Mouse (Mus musculus): ENCODE results near the gene Gm43518. TPM values are rescaled to one million over a fixed set of nuclear protein-coding genes. Genes with fewer than 3 reads are reported as not detected.

Gene Gm43518
- total and polyA plus RNA-seq, 3 experiments, result 2.1 to 3.6 TPM; not detected in 1

DNA sequence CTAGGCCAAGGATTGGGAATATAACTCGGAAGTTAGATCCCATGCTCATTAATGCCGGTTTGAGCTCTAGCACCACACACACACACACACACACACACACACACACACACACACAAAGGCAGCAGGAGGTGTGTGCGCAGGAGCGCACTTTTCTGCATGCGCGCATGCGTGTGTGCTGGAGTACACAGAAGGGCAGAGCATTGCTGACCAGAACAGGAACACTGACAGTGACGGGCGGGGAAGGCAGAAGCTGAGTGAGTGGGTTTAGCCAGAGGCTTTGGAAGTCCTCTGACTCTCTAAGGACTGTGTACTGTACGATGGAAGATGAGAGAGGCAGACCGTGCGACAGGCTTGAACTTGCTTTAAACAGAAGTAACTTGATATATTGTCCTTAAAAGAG lies 6.3 kb downstream of the Gm43518 start:
- Histone ChIP-seq H3K36me3 (ENCODE audit: control insufficient read depth in 1 of 2, insufficient read depth in 2 of 2, low read length in 2 of 2) (peaks cover 0 to 15% of the 10 kb centered on the region in 2 experiments; a peak in 2 of 4 replicates), H3K79me2 (ENCODE audit: control insufficient read depth, insufficient read depth, low read length, poor library complexity) (peaks cover 17% of the 10 kb centered on the region), H3K4me3 (ENCODE audit: control insufficient read depth in 1 of 2, insufficient read depth in 1 of 2, low read depth in 2 of 2, low read length in 2 of 2) (peak overlapping the region; percentile 63 to 68), H3K9ac (ENCODE audit: control insufficient read depth, low read depth, low read length, poor library complexity, severe bottlenecking) (peak overlapping the region; percentile 84), H3K27ac (ENCODE audit: control insufficient read depth, low read depth, low read length) (peak overlapping the region; percentile 99), H3K9me3 (replicated peaks; ENCODE audit: insufficient read depth, low read length) (no peaks in the 10 kb centered on the region), H3K27me3 (ENCODE audit: control insufficient read depth in 1 of 2, insufficient read depth in 2 of 2, low read length in 2 of 2) (no peaks in the 10 kb centered on the region), H3K4me1 (ENCODE audit: control insufficient read depth in 1 of 2, insufficient read depth in 2 of 2, low read length in 2 of 2) (peaks cover 0 to 19% of the 10 kb centered on the region in 2 experiments; a peak in 2 of 4 replicates)
- DNase-seq (ENCODE audit: low read depth, low spot score), result peak; percentile 92
- TF ChIP-seq BHLHE40 (IDR thresholded peaks at IDR 0.05; ENCODE audit: borderline replicate concordance, low read depth, low read length) (no peak), USF2 (IDR thresholded peaks at IDR 0.05; ENCODE audit: borderline replicate concordance in 1 of 2, insufficient read depth in 1 of 2, low read depth in 1 of 2, low read length in 2 of 2) (no peak), MAX (IDR thresholded peaks at IDR 0.05; ENCODE audit: low read length) (peak; percentile 29; the same call in 1 of the 2 replicates), POLR2AphosphoS2 (IDR thresholded peaks at IDR 0.05; ENCODE audit: low read length) (peak; percentile 88), SMC3 (IDR thresholded peaks at IDR 0.05; ENCODE audit: low read depth, low read length) (no peak), SIN3A (IDR thresholded peaks at IDR 0.05; ENCODE audit: low read length) (peak; percentile 78), POLR2AphosphoS5 (IDR thresholded peaks at IDR 0.05; ENCODE audit: borderline replicate concordance, low read depth, low read length) (no peak), ZMIZ1 (IDR thresholded peaks at IDR 0.05; ENCODE audit: low read depth, low read length) (no peak), MAFK (IDR thresholded peaks at IDR 0.05; ENCODE audit: borderline replicate concordance, low read depth, low read length) (no peak), MYB (IDR thresholded peaks at IDR 0.05; ENCODE audit: low read depth, low read length) (no peak; the same call in 1 of the 2 replicates), MAZ (IDR thresholded peaks at IDR 0.05; ENCODE audit: low read depth, low read length) (no peak), NELFE (IDR thresholded peaks at IDR 0.05; ENCODE audit: low read depth, low read length) (peak; percentile 74; the same call in 1 of the 2 replicates), RCOR1 (IDR thresholded peaks at IDR 0.05; ENCODE audit: low read depth, low read length) (peak; percentile 18; the same call in 1 of the 2 replicates), TCF12 (IDR thresholded peaks at IDR 0.05; ENCODE audit: low read depth, low read length) (peak; percentile 69), CHD1 (IDR thresholded peaks at IDR 0.05; ENCODE audit: low read depth, low read length) (no peak; the same call in 1 of the 2 replicates), GATA1 (IDR thresholded peaks at IDR 0.05; ENCODE audit: low read depth, low read length) (0 out of 2 replicates have a peak, but pooled peaks have one; percentile 1), MEF2A (IDR thresholded peaks at IDR 0.05; ENCODE audit: extremely low read depth, insufficient replicate concordance, low read depth, low read length, poor library complexity, severe bottlenecking) (no peak), RAD21 (IDR thresholded peaks at IDR 0.05; ENCODE audit: low read depth, low read length) (no peak), CHD2 (IDR thresholded peaks at IDR 0.05; ENCODE audit: low read length) (no peak), ZKSCAN1 (IDR thresholded peaks at IDR 0.05; ENCODE audit: low read depth, low read length) (no peak), MYC (IDR thresholded peaks at IDR 0.05; ENCODE audit: low read depth, low read length) (0 out of 2 replicates have a peak, but pooled peaks have one; percentile 10), TBP (IDR thresholded peaks at IDR 0.05; ENCODE audit: low read depth, low read length) (peak; percentile 67; the same call in 1 of the 2 replicates), ELF1 (IDR thresholded peaks at IDR 0.05; ENCODE audit: low read depth, low read length) (no peak), KAT2A (conservative IDR thresholded peaks at IDR 0.05; ENCODE audit: low read depth, low read length) (no peak; the same call in 1 of the 2 replicates), EP300 (IDR thresholded peaks at IDR 0.05; ENCODE audit: low read depth in 1 of 2, low read length in 2 of 2) (no peak), NRF1 (IDR thresholded peaks at IDR 0.05; ENCODE audit: insufficient read depth, low read depth, low read length, poor library complexity, severe bottlenecking) (peak; percentile 90), GABPA (IDR thresholded peaks at IDR 0.05; ENCODE audit: low read depth, low read length) (no peak), USF1 (IDR thresholded peaks at IDR 0.05; ENCODE audit: low read depth, low read length) (no peak), ETS1 (IDR thresholded peaks at IDR 0.05; ENCODE audit: low read depth, low read length) (peak; percentile 26; the same call in 1 of the 2 replicates), ZC3H11A (IDR thresholded peaks at IDR 0.05; ENCODE audit: low read depth, low read length) (no peak), POLR2A (IDR thresholded peaks at IDR 0.05; ENCODE audit: control insufficient read depth in 1 of 2, insufficient read depth in 1 of 2, low read depth in 1 of 2, low read length in 2 of 2, poor library complexity in 1 of 2) (peak; percentile 47 to 85; a peak in 3 of 4 replicates), ZNF384 (IDR thresholded peaks at IDR 0.05; ENCODE audit: low read depth, low read length) (no peak), HCFC1 (IDR thresholded peaks at IDR 0.05; ENCODE audit: low read depth, low read length) (peak; percentile 57), MXI1 (IDR thresholded peaks at IDR 0.05; ENCODE audit: low read depth, low read length) (peak; percentile 69), E2F4 (IDR thresholded peaks at IDR 0.05; ENCODE audit: borderline replicate concordance, low read depth, low read length) (no peak), JUND (IDR thresholded peaks at IDR 0.05; ENCODE audit: low read depth, low read length) (no peak), UBTF (IDR thresholded peaks at IDR 0.05; ENCODE audit: borderline replicate concordance, insufficient read depth, low read depth, low read length) (no peak)

Measured in MEL (cell line).